Mouse (Mus musculus) small intestine, adult 10 weeks (tissue): ENCODE measurements around the gene Gm11009. TPM values are rescaled to one million over a fixed set of nuclear protein-coding genes. Genes with fewer than 3 reads are reported as not detected.

Source experiments
- polyA plus RNA-seq: library from polyadenylated mRNA; stranded (reverse); fragments of 350-450 nt; fragmentation: Illumina TruSeq; extraction: RNeasy Lipid Tissue Mini Kit (QIAGEN cat#74804); gene quantifications from one replicate; pipeline ENCODE4 v1.2.3, GENCODE M21; 2014; ENCODE audit warnings: low replicate concordance

Gene Gm11009
- polyA plus RNA-seq = not detected

DNA sequence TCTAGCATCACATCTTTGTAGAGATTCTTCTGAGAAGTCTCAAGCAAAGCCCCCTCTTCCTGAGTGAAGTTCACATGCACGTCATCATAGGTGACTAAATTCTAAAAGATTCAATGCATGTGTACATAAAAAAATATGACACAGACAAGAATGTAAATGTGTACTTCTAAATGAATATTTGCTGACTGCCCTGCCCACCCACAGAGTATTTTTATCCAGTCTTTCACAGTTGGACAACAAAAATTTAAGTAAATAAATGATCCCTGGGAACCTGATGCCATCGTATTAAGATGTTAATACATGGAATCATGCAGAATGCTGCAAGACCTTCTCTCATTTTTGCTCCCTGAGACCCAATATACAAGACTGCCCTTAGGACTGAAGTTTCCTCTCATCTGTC lies at the start of gene Gm11009:
TSS of gene Gm11009 (minus strand) at position 101 of the 400 bp plus-strand sequence.

Other genes with a start within 250 kb of the Gm11009 start
- 6.9 TPM for gene Gm2004, start 169.7 kb downstream of the Gm11009 start, polyA plus RNA-seq
- 45.6 TPM for gene 2210418O10Rik, start 92.9 kb downstream of the Gm11009 start, polyA plus RNA-seq
- 4.5 TPM for gene Gm14435, start 104.1 kb upstream of the Gm11009 start, polyA plus RNA-seq
- not detected for gene Gm14434, start 167.3 kb upstream of the Gm11009 start, polyA plus RNA-seq
- gene Zfp967, start 201.6 kb upstream of the Gm11009 start, polyA plus RNA-seq = not detected